Mouse (Mus musculus) limb, embryonic 14.5 days (tissue): ENCODE results near the gene Alkal2. TPM values are rescaled to one million over a fixed set of nuclear protein-coding genes. Genes with fewer than 3 reads are reported as not detected.

Experiments used
- ATAC-seq: fragments of 200-750 bp; cut with Nextera tagmentation; 2 replicates; pipeline ENCODE4 v1.8.0; 2017; ENCODE audit warnings: low read depth, moderate number of reproducible peaks, moderate TSS enrichment; ENCODE audit not compliant: low FRiP score
- DNase-seq: peaks from one replicate; pipeline ENCODE4 v3.0.0-alpha.2; 2015; ENCODE audit warnings: low spot score
- H3K27ac ChIP-seq: fragments of 300-500 bp; sonication (generic); replicated peaks from 2 replicates; pipeline ENCODE4 v1.5.1; 2014; ENCODE audit warnings: low read depth, mild to moderate bottlenecking, low read length, moderate library complexity, mixed read lengths
- H3K27me3 ChIP-seq: fragments of 300-500 bp; sonication (generic); 2 replicates; pipeline ENCODE4 v1.6.1; 2014; ENCODE audit warnings: low read length, mixed read lengths; ENCODE audit not compliant: control insufficient read depth, insufficient read depth
- H3K36me3 ChIP-seq: fragments of 300-500 bp; sonication (generic); 2 replicates; pipeline ENCODE4 v1.6.1; 2014; ENCODE audit warnings: mild to moderate bottlenecking, low read length, moderate library complexity, mixed read lengths; ENCODE audit not compliant: control insufficient read depth, insufficient read depth
- H3K4me1 ChIP-seq: fragments of 300-500 bp; sonication (generic); 2 replicates; pipeline ENCODE4 v1.6.1; 2014; ENCODE audit warnings: antibody characterized with exemption, low read length, mixed read lengths; ENCODE audit not compliant: control insufficient read depth, insufficient read depth
- H3K4me2 ChIP-seq: fragments of 300-500 bp; sonication (generic); replicated peaks from 2 replicates; pipeline ENCODE4 v1.6.1; 2014; ENCODE audit warnings: low read depth, mild to moderate bottlenecking, low read length, moderate library complexity; ENCODE audit not compliant: severe bottlenecking
- H3K4me3 ChIP-seq: fragments of 300-500 bp; sonication (generic); replicated peaks from 2 replicates; pipeline ENCODE4 v1.5.1; 2014; ENCODE audit warnings: low read length
- H3K9ac ChIP-seq: fragments of 300-500 bp; sonication (generic); 2 replicates; pipeline ENCODE4 v1.6.1; 2014; ENCODE audit warnings: mild to moderate bottlenecking, low read depth, low read length, moderate library complexity; ENCODE audit not compliant: severe bottlenecking
- H3K9me3 ChIP-seq: fragments of 300-500 bp; sonication (generic); 2 replicates; pipeline ENCODE4 v1.6.1; 2016; ENCODE audit warnings: low read length; ENCODE audit not compliant: control insufficient read depth
- POLR2A ChIP-seq: fragments of 200-500 bp; IDR thresholded peaks from 2 replicates; pipeline ENCODE4 v1.8.0; 2012; ENCODE audit warnings: inconsistent platforms, mild to moderate bottlenecking, moderate library complexity, borderline replicate concordance; ENCODE audit not compliant: insufficient read depth, insufficient read length; ENCODE audit errors: extremely low read depth
- WGBS: fragments of 180-500 bp; shearing (Covaris S2); extraction: QIAGEN DNeasy Blood & Tissue Kit; methylation state at CpG from one replicate; pipeline ENCODE4 v1.1.7; 2014; 5-methylcytosine and 5-hydroxymethylcytosine counted together
- polyA plus RNA-seq, 2 experiments: library from polyadenylated mRNA; depleted of rRNA in 1 of 2; stranded (reverse) in 1 of 2; unstranded in 1 of 2; fragments of >200 nt; fragmentation: Nextera tagmentation in 1 of 2; extraction: Ambion mirVana in 1 of 2; gene quantifications; 2 replicates each; pipeline versions ENCODE4 v1.2.1 to v1.2.3; 2012 to 2014

Gene Alkal2
- polyA plus RNA-seq, 2 experiments: 2.1 TPM

GRCm38 (mm10) chr12:30922401-30922800 lies 38.3 kb downstream of the Alkal2 start:
- no peak for DNase-seq
- no peaks in the 10 kb centered on the region for H3K27me3 ChIP-seq
- no peaks in the 10 kb centered on the region for H3K9me3 ChIP-seq
- ATAC-seq: no peak
- WGBS: 71% methylated on average over 3 of the region's 3 CpGs
- H3K9ac ChIP-seq: no peak overlapping the region
- H3K36me3 ChIP-seq: 0 out of 2 replicates have a peak, but pooled peaks cover 2% of the 10 kb centered on the region
- no peak for TF ChIP-seq POLR2A
- H3K4me1 ChIP-seq: no peaks in the 10 kb centered on the region
- H3K4me3 ChIP-seq: no peak overlapping the region
- H3K4me2 ChIP-seq: no peak overlapping the region
- no peak overlapping the region for H3K27ac ChIP-seq

- Histone ChIP-seq H3K27me3 (no peaks in the 10 kb centered on the region), H3K9me3 (no peaks in the 10 kb centered on the region), H3K36me3 (0 out of 2 replicates have a peak, but pooled peaks cover 2% of the 10 kb centered on the region), H3K27ac (no peak overlapping the region), H3K4me1 (no peaks in the 10 kb centered on the region), H3K9ac (no peak overlapping the region), H3K4me3 (no peak overlapping the region), H3K4me2 (no peak overlapping the region)
- ATAC-seq (no peak), DNase-seq (no peak)
- no peak for TF ChIP-seq POLR2A
- 80% methylated on average over 6 of the region's 6 CpGs for WGBS
Measured at GRCm38 (mm10) chr12:30928182-30928581, 44.1 kb downstream of the Alkal2 start.

- WGBS: 91% methylated on average over 2 of the region's 2 CpGs
- Histone ChIP-seq H3K4me3 (no peak overlapping the region), H3K27ac (no peak overlapping the region), H3K4me2 (no peak overlapping the region), H3K27me3 (no peaks in the 10 kb centered on the region), H3K4me1 (no peaks in the 10 kb centered on the region), H3K9ac (no peak overlapping the region), H3K9me3 (no peaks in the 10 kb centered on the region), H3K36me3 (no peaks in the 10 kb centered on the region)
- no peak for TF ChIP-seq POLR2A
- ATAC-seq (no peak), DNase-seq (no peak)
Measured at GRCm38 (mm10) chr12:30933299-30933698, 49.2 kb downstream of the Alkal2 start.

GRCm38 (mm10) chr12:30936899-30937298 lies 52.8 kb downstream of the Alkal2 start:
- no peak overlapping the region for H3K27ac ChIP-seq
- no peaks in the 10 kb centered on the region for H3K9me3 ChIP-seq
- ATAC-seq (no peak), DNase-seq (no peak)
- H3K4me3 ChIP-seq: no peak overlapping the region
- TF ChIP-seq POLR2A: no peak
- H3K4me1 ChIP-seq: no peaks in the 10 kb centered on the region
- H3K4me2 ChIP-seq: no peak overlapping the region
- WGBS: 72% methylated on average over 2 of the region's 2 CpGs
- no peak overlapping the region for H3K9ac ChIP-seq
- no peaks in the 10 kb centered on the region for H3K27me3 ChIP-seq
- H3K36me3 ChIP-seq: peaks cover 9% of the 10 kb centered on the region

Other genes starting within 250 kb of the Alkal2 start
- 20.5 and 27.3 TPM in 2 replicates for gene Acp1, start 27.3 kb downstream of the Alkal2 start, polyA plus RNA-seq (2012; rRNA removed)
- 158 and 169 TPM in 2 replicates for gene Acp1, start 27.3 kb downstream of the Alkal2 start, polyA plus RNA-seq (2014; fragmentation: Nextera tagmentation; extraction: Ambion mirVana)
- 6.5 and 7.4 TPM in 2 replicates for gene Sh3yl1, start 27.3 kb downstream of the Alkal2 start, polyA plus RNA-seq (2012; rRNA removed)
- 11.3 and 13.1 TPM in 2 replicates for gene Sh3yl1, start 27.3 kb downstream of the Alkal2 start, polyA plus RNA-seq (2014; fragmentation: Nextera tagmentation; extraction: Ambion mirVana)
- gene Fam110c, start 189.5 kb downstream of the Alkal2 start, polyA plus RNA-seq (2012; rRNA removed): 0.03 and 0.09 TPM in 2 replicates
- gene Fam110c, start 189.5 kb downstream of the Alkal2 start, polyA plus RNA-seq (2014; fragmentation: Nextera tagmentation; extraction: Ambion mirVana): 0.40 TPM in 1 of 2 replicates, not detected in the other